Mouse (Mus musculus) intestine, embryonic 15.5 days (tissue): ENCODE measurements around the gene Cnp. TPM values are rescaled to one million over a fixed set of nuclear protein-coding genes. Genes with fewer than 3 reads are reported as not detected.

Experiments
- ATAC-seq: fragments of 200-750 bp; cut with Nextera tagmentation; 2 replicates; pipeline ENCODE4 v1.8.0; 2017; ENCODE audit warnings: moderate TSS enrichment, moderate library complexity
- H3K27ac ChIP-seq: fragments of 300-500 bp; sonication (generic); 2 replicates; pipeline ENCODE4 v1.5.1; 2015; ENCODE audit warnings: mild to moderate bottlenecking, inconsistent platforms
- H3K27me3 ChIP-seq: fragments of 300-500 bp; sonication (generic); replicated peaks from 2 replicates; pipeline ENCODE4 v1.6.1; 2015; ENCODE audit warnings: inconsistent platforms
- H3K36me3 ChIP-seq: fragments of 300-500 bp; sonication (generic); 2 replicates; pipeline ENCODE4 v1.6.1; 2015; ENCODE audit warnings: inconsistent platforms
- H3K4me1 ChIP-seq: fragments of 300-500 bp; sonication (generic); replicated peaks from 2 replicates; pipeline ENCODE4 v1.6.1; 2015; ENCODE audit warnings: inconsistent platforms
- H3K4me2 ChIP-seq: fragments of 300-500 bp; sonication (generic); replicated peaks from 2 replicates; pipeline ENCODE4 v1.6.1; 2015; ENCODE audit warnings: mild to moderate bottlenecking, inconsistent platforms
- H3K4me3 ChIP-seq: fragments of 300-500 bp; sonication (generic); replicated peaks from 2 replicates; pipeline ENCODE4 v1.5.1; 2015; ENCODE audit warnings: inconsistent platforms
- H3K9ac ChIP-seq: fragments of 300-500 bp; sonication (generic); 2 replicates; pipeline ENCODE4 v1.6.1; 2015; ENCODE audit warnings: inconsistent platforms
- H3K9me3 ChIP-seq: fragments of 300-500 bp; sonication (generic); 2 replicates; pipeline ENCODE4 v1.6.1; 2016; ENCODE audit warnings: inconsistent platforms
- WGBS: fragments of 180-500 bp; shearing (Covaris S2); methylation state at CpG from one replicate; pipeline ENCODE4 v1.1.7; 2015; 5-methylcytosine and 5-hydroxymethylcytosine counted together
- polyA plus RNA-seq: library from polyadenylated mRNA; unstranded; fragments of >200 nt; fragmentation: Nextera tagmentation; extraction: Ambion mirVana; gene quantifications from 2 replicates; pipeline ENCODE4 v1.2.1, GENCODE M21; 2015

Gene Cnp
- polyA plus RNA-seq, 1 experiment from 2014 or later = 32.1 TPM

GRCm38 (mm10) chr11:100617480-100617879 is 42.8 kb downstream of the Cnp start:
- H3K4me1 ChIP-seq = peaks cover 21% of the 10 kb centered on the region
- no peaks in the 10 kb centered on the region for H3K36me3 ChIP-seq
- WGBS = 58% methylated on average over 4 of the region's 4 CpGs
- H3K27ac ChIP-seq = no peak overlapping the region
- no peak overlapping the region for H3K4me3 ChIP-seq
- no peaks in the 10 kb centered on the region for H3K27me3 ChIP-seq
- ATAC-seq = no peak
- no peaks in the 10 kb centered on the region for H3K9me3 ChIP-seq
- peak overlapping the region; percentile 82 for H3K4me2 ChIP-seq
- H3K9ac ChIP-seq = no peak overlapping the region

DNA sequence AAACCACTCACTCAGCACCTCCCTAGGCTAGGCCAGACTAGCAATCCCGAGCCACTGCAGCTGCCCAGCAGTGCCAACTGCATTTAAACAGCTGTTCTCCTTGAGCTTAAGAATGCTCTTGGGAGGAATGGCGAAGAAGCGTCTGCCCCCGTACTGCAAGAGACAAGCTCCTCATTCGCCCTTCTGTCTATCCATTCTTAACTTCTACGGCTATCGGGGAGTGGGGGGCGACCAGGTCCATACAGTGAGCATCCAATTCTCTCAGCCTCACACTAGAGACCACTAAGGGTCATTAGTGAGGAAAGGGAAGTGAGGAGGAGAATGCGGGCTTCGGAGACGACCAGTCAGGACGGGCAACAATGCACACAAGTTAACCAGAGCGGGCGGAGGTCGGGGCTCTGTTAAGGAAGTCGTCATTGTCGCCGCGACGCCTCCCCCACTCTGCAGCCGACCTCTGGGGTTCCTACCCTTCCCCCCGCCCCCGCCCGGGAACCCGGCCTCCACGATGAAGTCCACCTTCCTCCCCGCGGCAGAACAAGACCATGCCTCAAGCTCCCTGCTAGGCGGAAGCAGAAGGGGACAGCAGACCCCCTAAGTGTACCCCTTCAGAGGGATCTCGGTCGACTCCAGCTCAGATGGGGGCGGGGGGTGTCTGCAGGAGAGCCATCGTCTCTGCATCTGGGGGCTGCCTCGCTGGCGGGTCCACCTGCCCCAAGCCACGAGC is 44.2 kb downstream of the Cnp start, which contains the start of gene Nkiras2:
TSS of gene Nkiras2 (plus strand) at position 484 of the 724 bp plus-strand sequence.
- 1% methylated on average over 36 of the region's 36 CpGs for WGBS
- ATAC-seq = peak; percentile 71

DNA sequence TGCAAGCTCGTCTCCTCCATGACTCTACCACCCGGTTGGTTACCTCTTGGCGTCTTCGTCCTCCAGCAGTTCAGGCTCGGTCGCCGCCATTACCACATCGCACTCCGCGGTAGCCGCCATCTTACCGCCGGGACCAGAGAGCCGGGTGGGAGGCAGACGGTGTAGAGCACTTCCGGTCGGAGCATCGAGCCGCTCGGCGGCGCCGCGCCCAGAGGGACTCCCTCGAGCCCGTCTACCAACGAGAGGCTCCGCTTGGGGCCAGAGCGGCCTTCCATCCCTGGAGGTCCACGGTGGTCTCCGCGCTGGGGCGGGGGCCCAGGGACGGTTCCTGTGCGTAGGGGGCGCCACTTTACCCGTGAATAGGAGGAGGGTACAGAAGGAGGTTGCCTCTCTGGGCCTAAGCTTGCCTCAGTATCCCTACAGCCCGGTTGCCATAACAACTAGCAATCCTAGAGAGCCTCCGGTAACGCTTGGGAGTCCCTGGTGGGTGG is 44.8 kb downstream of the Cnp start:
- no peaks in the 10 kb centered on the region for H3K9me3 ChIP-seq
- H3K27ac ChIP-seq = peak overlapping the region; percentile 92

More for the DNA sequence above, 44.2 kb downstream of the Cnp start, which contains the start of gene Nkiras2:
- no peaks in the 10 kb centered on the region for H3K9me3 ChIP-seq
- peak within 1 kb of the TSS; percentile 92 for H3K4me3 ChIP-seq
- H3K27ac ChIP-seq = peak within 1 kb of the TSS; percentile 92
- peak within 1 kb of the TSS; percentile 86 for H3K4me2 ChIP-seq
- H3K9ac ChIP-seq = peak within 1 kb of the TSS; percentile 93
- H3K4me1 ChIP-seq = peaks cover 17% of the 10 kb centered on the region
- no peaks in the 10 kb centered on the region for H3K27me3 ChIP-seq
- no peaks in the 10 kb centered on the region for H3K36me3 ChIP-seq

GRCm38 (mm10) chr11:100619982-100620381 is 45.3 kb downstream of the Cnp start, which contains the start of gene Dnajc7:
Gene Dnajc7 (minus strand): TSS chr11:100620168.
- H3K4me3 ChIP-seq = peak within 1 kb of the TSS; percentile 92
- H3K9me3 ChIP-seq = no peaks in the 10 kb centered on the region
- peak within 1 kb of the TSS; percentile 86 for H3K4me2 ChIP-seq
- peak within 1 kb of the TSS; percentile 93 for H3K9ac ChIP-seq
- H3K36me3 ChIP-seq = peaks cover 4% of the 10 kb centered on the region; the same call in 1 of the 2 replicates
- no peaks in the 10 kb centered on the region for H3K27me3 ChIP-seq
- no peak for ATAC-seq
- peak within 1 kb of the TSS; percentile 92 for H3K27ac ChIP-seq
- WGBS = 3% methylated on average over 11 of the region's 11 CpGs
- H3K4me1 ChIP-seq = peaks cover 27% of the 10 kb centered on the region

More for the DNA sequence above, 44.8 kb downstream of the Cnp start:
- under 1% methylated on average over 40 of the region's 40 CpGs for WGBS
- peak overlapping the region; percentile 86 for H3K4me2 ChIP-seq
- no peaks in the 10 kb centered on the region for H3K36me3 ChIP-seq
- H3K9ac ChIP-seq = peak overlapping the region; percentile 93
- peaks cover 22% of the 10 kb centered on the region for H3K4me1 ChIP-seq
- peak; percentile 95 for ATAC-seq
- peak overlapping the region; percentile 92 for H3K4me3 ChIP-seq
- H3K27me3 ChIP-seq = no peaks in the 10 kb centered on the region

DNA sequence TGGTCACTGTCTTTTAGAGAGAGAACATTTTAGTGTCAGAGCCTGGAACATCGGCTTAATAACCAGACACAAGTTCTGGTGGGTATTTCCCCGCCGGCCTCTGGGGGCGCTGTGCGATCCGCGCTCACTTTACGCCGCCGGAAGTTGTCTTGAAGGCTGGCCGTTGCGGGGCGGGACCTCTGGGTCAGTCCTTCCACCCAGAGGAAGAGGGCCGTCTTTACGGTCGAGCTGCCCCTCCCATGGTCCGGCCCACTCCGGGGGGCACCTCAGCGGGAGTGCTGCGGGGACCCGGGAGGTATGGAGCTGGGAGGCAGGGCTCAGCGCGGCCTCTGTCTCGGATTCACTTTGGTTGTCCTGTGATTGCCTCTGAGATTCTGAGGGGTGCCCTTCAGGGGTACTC is 48.0 kb downstream of the Cnp start:
- H3K4me3 ChIP-seq = peak overlapping the region; percentile 71
- H3K4me2 ChIP-seq = peak overlapping the region; percentile 46
- H3K9ac ChIP-seq = peak overlapping the region; percentile 78
- ATAC-seq = peak; percentile 81
- H3K9me3 ChIP-seq = no peaks in the 10 kb centered on the region
- H3K4me1 ChIP-seq = peaks cover 29% of the 10 kb centered on the region
- WGBS = under 1% methylated on average over 24 of the region's 24 CpGs
- H3K27me3 ChIP-seq = no peaks in the 10 kb centered on the region
- H3K27ac ChIP-seq = peak overlapping the region; percentile 92
- H3K36me3 ChIP-seq = peaks cover 10% of the 10 kb centered on the region; the same call in 1 of the 2 replicates

DNA sequence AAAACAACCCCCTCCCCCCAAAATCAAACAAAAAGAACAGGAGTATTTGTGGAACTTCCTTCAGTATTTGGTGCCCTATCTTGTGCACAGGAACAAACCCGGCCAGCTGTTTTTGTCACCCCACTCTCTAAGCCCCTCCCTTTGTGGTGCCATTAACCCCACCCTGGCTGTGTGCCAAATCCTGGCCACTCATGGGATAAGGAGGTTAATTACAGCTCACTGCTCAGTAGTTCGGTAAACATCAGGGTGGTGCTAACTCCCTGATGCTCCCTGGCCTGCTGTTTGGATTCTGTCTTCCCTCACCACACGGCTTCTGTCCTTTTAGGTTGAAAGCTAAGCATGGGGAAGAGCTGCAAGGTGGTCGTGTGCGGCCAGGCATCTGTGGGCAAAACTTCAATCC is 49.2 kb downstream of the Cnp start:
- H3K4me2 ChIP-seq = peak overlapping the region; percentile 46
- WGBS = 36% methylated on average over 5 of the region's 5 CpGs
- H3K27ac ChIP-seq = peak overlapping the region; percentile 49
- H3K4me1 ChIP-seq = peaks cover 29% of the 10 kb centered on the region
- no peak for ATAC-seq
- H3K9me3 ChIP-seq = no peaks in the 10 kb centered on the region
- H3K4me3 ChIP-seq = peak overlapping the region; percentile 71
- peaks cover 10% of the 10 kb centered on the region; the same call in 1 of the 2 replicates for H3K36me3 ChIP-seq
- no peaks in the 10 kb centered on the region; the same call in 1 of the 2 replicates for H3K27me3 ChIP-seq
- peak overlapping the region; percentile 34; the same call in 1 of the 2 replicates for H3K9ac ChIP-seq

DNA sequence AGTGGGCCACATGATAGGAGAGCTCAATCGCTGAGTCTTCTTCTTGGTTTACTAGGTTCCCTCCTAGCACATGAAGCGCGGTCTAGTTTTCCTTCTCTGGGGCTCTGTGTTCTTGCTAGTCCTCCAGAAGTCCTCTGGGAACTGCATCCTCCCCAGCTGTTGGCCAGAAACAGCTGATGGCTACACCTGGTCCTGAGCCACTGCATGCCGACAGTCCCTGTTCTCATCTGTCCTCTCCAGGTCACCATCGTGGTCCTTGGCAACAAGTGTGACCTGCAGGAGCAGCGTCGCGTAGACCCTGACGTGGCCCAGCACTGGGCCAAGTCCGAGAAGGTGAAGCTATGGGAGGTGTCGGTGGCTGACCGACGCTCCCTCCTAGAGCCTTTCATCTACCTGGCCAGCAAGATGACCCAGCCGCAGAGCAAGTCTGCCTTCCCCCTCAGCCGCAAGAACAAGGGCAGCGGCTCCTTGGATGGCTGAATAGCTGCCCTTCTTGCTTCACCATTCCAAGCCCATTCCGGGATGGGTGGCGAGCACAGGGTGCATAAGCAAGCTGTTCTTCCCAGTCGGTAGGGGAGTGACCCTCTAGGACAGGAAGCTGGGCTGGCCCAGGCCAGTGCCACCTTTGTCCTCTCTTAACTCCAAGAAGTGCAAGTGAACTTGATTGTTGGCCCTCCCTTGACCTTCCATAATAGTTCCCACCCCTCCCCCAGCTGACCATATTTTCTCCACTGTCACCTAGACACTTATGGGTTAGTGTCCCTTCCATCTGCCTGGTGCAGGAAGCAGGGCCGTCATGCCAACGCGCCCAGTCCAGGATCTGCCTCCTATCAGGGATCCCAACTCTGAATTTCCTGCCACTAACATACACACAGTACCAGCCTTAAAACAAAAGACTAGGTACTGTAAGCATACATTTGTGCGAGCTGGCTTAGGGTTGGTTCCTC is 51.3 kb downstream of the Cnp start:
- ATAC-seq = no peak
- Histone ChIP-seq H3K9me3 (no peaks in the 10 kb centered on the region), H3K27me3 (no peaks in the 10 kb centered on the region; the same call in 1 of the 2 replicates), H3K4me3 (no peak overlapping the region), H3K4me2 (no peak overlapping the region), H3K4me1 (peaks cover 27% of the 10 kb centered on the region), H3K27ac (no peak overlapping the region), H3K9ac (no peak overlapping the region), H3K36me3 (peaks cover 10% of the 10 kb centered on the region; the same call in 1 of the 2 replicates)
- 93% methylated on average over 23 of the region's 23 CpGs for WGBS

DNA sequence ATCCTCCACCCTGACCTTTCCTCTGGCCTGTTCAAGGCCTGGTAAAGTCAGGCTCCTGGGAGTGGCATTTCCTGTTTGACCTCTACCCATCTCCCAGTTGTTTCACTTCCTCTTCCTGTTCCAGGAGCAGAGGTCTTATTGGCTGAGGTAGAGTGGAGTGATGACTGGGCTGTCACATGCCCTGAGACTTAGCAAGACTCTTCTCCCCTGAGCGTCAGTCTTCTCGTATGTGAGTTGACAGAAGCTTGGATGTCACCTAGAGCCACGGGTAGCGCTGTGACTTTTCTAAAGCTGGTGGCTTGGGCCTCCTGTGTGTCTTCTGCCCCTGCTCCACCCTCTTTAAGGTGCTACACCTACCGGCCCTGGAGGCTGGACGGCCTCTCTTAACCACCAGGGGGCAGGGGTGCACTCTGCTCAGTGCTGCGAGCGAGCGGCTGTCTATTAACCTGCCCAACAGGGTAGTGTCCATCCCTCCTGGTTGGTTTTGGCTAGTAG is 52.0 kb downstream of the Cnp start:
- Histone ChIP-seq H3K4me1 (peaks cover 27% of the 10 kb centered on the region), H3K27me3 (no peaks in the 10 kb centered on the region; the same call in 1 of the 2 replicates), H3K36me3 (peaks cover 10% of the 10 kb centered on the region; the same call in 1 of the 2 replicates), H3K4me2 (no peak overlapping the region), H3K27ac (0 out of 2 replicates have a peak overlapping the region, but pooled peaks have one; percentile 44), H3K4me3 (no peak overlapping the region), H3K9ac (no peak overlapping the region), H3K9me3 (no peaks in the 10 kb centered on the region)
- WGBS = 23% methylated on average over 9 of the region's 9 CpGs
- ATAC-seq = peak; percentile 81

- Histone ChIP-seq H3K27ac (no peak overlapping the region), H3K9ac (no peak overlapping the region), H3K4me2 (no peak overlapping the region), H3K4me1 (peaks cover 27% of the 10 kb centered on the region), H3K4me3 (no peak overlapping the region), H3K36me3 (peaks cover 10% of the 10 kb centered on the region; the same call in 1 of the 2 replicates), H3K27me3 (no peaks in the 10 kb centered on the region; the same call in 1 of the 2 replicates), H3K9me3 (no peaks in the 10 kb centered on the region)
- no peak for ATAC-seq
- 91% methylated on average over 5 of the region's 5 CpGs for WGBS
Observed at GRCm38 (mm10) chr11:100628056-100628455, 53.4 kb downstream of the Cnp start.

DNA sequence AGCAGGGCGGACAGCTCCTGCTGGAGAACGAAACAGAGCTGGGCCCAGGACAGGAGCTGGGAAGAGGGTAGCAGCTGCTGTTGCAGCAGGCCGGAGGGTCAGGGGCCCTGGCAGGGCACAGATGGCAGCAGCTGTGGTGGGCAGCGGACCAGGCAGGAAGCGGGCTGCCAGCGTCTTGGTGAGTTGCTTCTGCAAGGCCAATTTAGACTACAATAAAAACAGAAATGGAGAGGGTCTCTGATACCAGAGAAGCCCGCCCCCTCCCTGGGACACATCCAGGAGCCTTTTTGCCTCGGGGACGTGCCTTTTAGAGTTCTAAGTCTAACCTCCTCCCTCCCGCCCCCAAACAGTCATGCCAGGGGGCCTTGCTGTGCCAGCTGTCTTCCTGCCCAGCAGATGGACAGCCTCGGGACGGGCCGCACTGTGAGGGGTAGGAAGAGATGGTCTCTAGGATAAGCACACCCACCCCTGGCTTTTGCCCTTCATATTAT is 54.2 kb downstream of the Cnp start:
- Histone ChIP-seq H3K9ac (no peak overlapping the region), H3K4me1 (peaks cover 23% of the 10 kb centered on the region), H3K4me2 (no peak overlapping the region), H3K27me3 (no peaks in the 10 kb centered on the region; the same call in 1 of the 2 replicates), H3K9me3 (no peaks in the 10 kb centered on the region), H3K36me3 (peaks cover 10% of the 10 kb centered on the region; the same call in 1 of the 2 replicates), H3K27ac (no peak overlapping the region), H3K4me3 (no peak overlapping the region)
- no peak for ATAC-seq
- WGBS = 55% methylated on average over 13 of the region's 13 CpGs

DNA sequence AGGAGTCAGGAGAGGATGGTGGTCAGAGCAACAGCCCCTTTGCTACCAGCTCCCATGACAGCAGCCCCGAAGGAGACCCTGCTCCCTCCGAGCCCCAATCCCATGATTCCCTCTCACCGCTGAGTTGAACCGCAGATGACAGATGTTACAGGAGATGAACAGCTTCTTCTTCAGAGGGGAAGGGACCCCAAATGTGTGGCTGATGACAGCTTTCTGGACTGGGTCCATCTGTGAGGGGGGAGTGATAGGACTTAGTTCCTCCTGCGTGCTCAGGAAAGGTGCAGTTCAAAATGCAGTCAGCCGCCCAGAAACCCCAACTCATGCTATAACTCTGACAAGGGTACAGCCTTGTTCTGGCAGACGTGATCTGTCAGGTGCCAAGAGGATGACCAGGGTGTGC is 59.8 kb downstream of the Cnp start:
- Histone ChIP-seq H3K4me1 (no peaks in the 10 kb centered on the region), H3K4me3 (no peak overlapping the region), H3K9ac (no peak overlapping the region), H3K27ac (no peak overlapping the region), H3K9me3 (no peaks in the 10 kb centered on the region), H3K36me3 (no peaks in the 10 kb centered on the region), H3K27me3 (peaks cover 8% of the 10 kb centered on the region), H3K4me2 (no peak overlapping the region)
- no peak for ATAC-seq
- WGBS = 72% methylated on average over 7 of the region's 7 CpGs
